Mouse (Mus musculus) liver, embryonic 14.5 days (tissue): ENCODE measurements at regions not wholly inside any gene's neighbourhood (a gene's known extent, or its start where the extent isn't known, plus 50 kb on each side); places are given as distances from the start of the nearest gene placed in this dataset.
A peak's percentile ranks its signal among the peaks of the same experiment; 100 is the strongest.
"Not testable (repeated sequence)": the region's sequence is repeated elsewhere in the genome, so short reads cannot be mapped to it uniquely, and the experiment has no call there.

Experiments
- ATAC-seq: fragments of 200-750 bp; cut with Nextera tagmentation; 2 replicates; pipeline ENCODE4 v1.8.0; 2017; ENCODE audit warnings: moderate number of reproducible peaks, mild to moderate bottlenecking, moderate library complexity; ENCODE audit not compliant: insufficient read depth
- DNase-seq, 3 experiments: peaks; one replicate each; pipeline ENCODE4 v3.0.0-alpha.2; 2012 to 2013; ENCODE audit warnings: low read depth in 3 of 3, low spot score in 3 of 3
- H3K27ac ChIP-seq: fragments of 300-500 bp; sonication (generic); 2 replicates; pipeline ENCODE4 v1.5.1; 2014; ENCODE audit warnings: moderate library complexity, mild to moderate bottlenecking, control low read depth, inconsistent platforms
- H3K27me3 ChIP-seq: fragments of 300-500 bp; sonication (generic); 2 replicates; pipeline ENCODE4 v1.6.1; 2014; ENCODE audit warnings: mild to moderate bottlenecking, low read length, moderate library complexity; ENCODE audit not compliant: control insufficient read depth, insufficient read depth
- H3K36me3 ChIP-seq: fragments of 300-500 bp; sonication (generic); replicated peaks from 2 replicates; pipeline ENCODE4 v1.6.1; 2014; ENCODE audit warnings: low read depth; ENCODE audit not compliant: control insufficient read depth, insufficient read depth
- H3K4me1 ChIP-seq, 2 experiments: fragments of 200-500 bp in 1 of 2; fragments of 300-500 bp in 1 of 2; sonication (generic) in 1 of 2; replicated peaks; 2 replicates each; pipeline ENCODE4 v1.6.1; 2012 to 2014; ENCODE audit warnings: antibody characterized with exemption in 1 of 2, inconsistent platforms in 1 of 2, low read length in 1 of 2; ENCODE audit not compliant: control insufficient read depth in 2 of 2, insufficient read depth in 2 of 2
- H3K4me2 ChIP-seq: fragments of 300-500 bp; sonication (generic); 2 replicates; pipeline ENCODE4 v1.6.1; 2014; ENCODE audit warnings: low read depth, mild to moderate bottlenecking, control low read depth, moderate library complexity
- H3K4me3 ChIP-seq, 2 experiments: fragments of 200-500 bp in 1 of 2; fragments of 300-500 bp in 1 of 2; sonication (generic) in 1 of 2; 2 replicates each; pipeline ENCODE4 v1.5.1; 2012 to 2014; ENCODE audit warnings: low read depth in 2 of 2, low read length in 2 of 2, mild to moderate bottlenecking in 2 of 2, control low read depth in 1 of 2, inconsistent platforms in 1 of 2, moderate library complexity in 1 of 2; ENCODE audit not compliant: insufficient read depth in 1 of 2
- H3K9ac ChIP-seq: fragments of 300-500 bp; sonication (generic); replicated peaks from 2 replicates; pipeline ENCODE4 v1.6.1; 2014; ENCODE audit warnings: mild to moderate bottlenecking, control low read depth, moderate library complexity
- H3K9me3 ChIP-seq: fragments of 300-500 bp; sonication (generic); 2 replicates; pipeline ENCODE4 v1.6.1; 2016; ENCODE audit warnings: low read length, mixed read lengths; ENCODE audit not compliant: control insufficient read depth
- CTCF ChIP-seq: IDR thresholded peaks from 2 replicates; pipeline ENCODE4 v1.5.1; 2016; ENCODE audit warnings: antibody characterized with exemption, low read depth, control low read depth
- EP300 ChIP-seq: IDR thresholded peaks from 2 replicates; pipeline ENCODE4 v1.6.1; 2016; ENCODE audit warnings: antibody characterized with exemption, low read depth
- WGBS: fragments of 180-500 bp; shearing (Covaris S2); extraction: QIAGEN DNeasy Blood & Tissue Kit; methylation state at CpG from one replicate; pipeline ENCODE4 v1.1.7; 2014; ENCODE audit not compliant: insufficient replicate concordance; 5-methylcytosine and 5-hydroxymethylcytosine counted together

DNA sequence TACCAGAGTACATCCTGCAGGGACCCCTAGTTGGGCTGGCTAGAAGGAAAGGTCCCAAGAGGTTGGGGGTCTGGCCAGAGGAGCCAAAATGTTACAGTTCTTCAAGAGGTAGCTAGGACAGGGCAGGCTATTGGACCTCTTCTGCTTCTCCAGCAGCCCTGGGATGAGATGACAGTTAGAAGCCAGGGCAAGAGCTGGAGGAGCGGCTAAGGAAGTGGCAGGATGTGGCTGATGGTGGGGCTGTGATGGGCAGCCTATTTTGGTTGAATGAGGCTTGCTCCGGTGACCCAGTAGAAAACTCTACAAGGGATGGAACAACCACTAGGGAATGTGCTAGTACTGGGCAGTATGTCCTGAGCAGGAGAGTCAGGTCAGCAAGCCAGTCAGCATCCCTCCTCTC, 82.8 kb downstream of the Ddx11 start:
- no peak for ATAC-seq
- H3K9ac ChIP-seq, result no peak overlapping the region
- 43% methylated on average over 2 of the region's 2 CpGs for WGBS

GRCm38 (mm10) chr17:66207653-66208497, 84.6 kb downstream of the Ddx11 start:
- not testable (repeated sequence) for H3K27me3 ChIP-seq, H3K27ac ChIP-seq, H3K9ac ChIP-seq, ATAC-seq, H3K4me1 ChIP-seq, H3K36me3 ChIP-seq, H3K4me3 ChIP-seq, DNase-seq, H3K4me2 ChIP-seq, H3K9me3 ChIP-seq
- 51% methylated on average over 6 of the region's 6 CpGs for WGBS

More for the DNA sequence above, 82.8 kb downstream of the Ddx11 start:
- TF ChIP-seq EP300 (no peak), CTCF (no peak)
- Histone ChIP-seq H3K4me1 (no peaks in the 10 kb centered on the region), H3K36me3 (no peaks in the 10 kb centered on the region), H3K4me3 (no peak overlapping the region), H3K27ac (no peak overlapping the region), H3K27me3 (no peaks in the 10 kb centered on the region), H3K9me3 (no peaks in the 10 kb centered on the region), H3K4me2 (no peak overlapping the region)
- DNase-seq, result no peak

- not testable (repeated sequence) for H3K27me3 ChIP-seq, H3K4me1 ChIP-seq, H3K27ac ChIP-seq, H3K36me3 ChIP-seq, H3K9ac ChIP-seq, H3K4me3 ChIP-seq, H3K9me3 ChIP-seq, H3K4me2 ChIP-seq, DNase-seq
- WGBS, result 31% methylated on average over 3 of the region's 6 CpGs
- peak; percentile 73; the same call in 1 of the 2 replicates for ATAC-seq
- peak; percentile 23; the same call in 1 of the 2 replicates for TF ChIP-seq CTCF
Observed at GRCm38 (mm10) chr17:66208803-66209515, 85.6 kb downstream of the Ddx11 start.

DNA sequence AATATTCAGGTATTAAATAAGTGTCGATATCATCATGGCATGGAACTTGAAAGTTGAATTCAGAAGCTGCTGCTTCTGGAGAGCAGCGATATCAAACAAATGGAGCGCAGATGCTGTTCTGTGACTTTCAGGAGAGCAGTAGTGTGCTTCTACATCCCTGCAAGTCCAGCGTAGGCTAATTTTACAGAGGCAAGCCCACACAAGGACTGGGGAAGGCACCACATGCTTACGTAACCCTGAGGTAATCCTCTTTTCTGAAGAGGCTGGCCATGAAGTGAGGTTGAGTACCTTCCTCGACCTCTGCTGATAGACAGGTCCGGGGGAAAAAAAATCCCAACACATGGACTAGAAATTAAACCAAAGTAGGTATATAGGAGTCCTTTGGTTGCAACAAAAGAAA, 88.2 kb downstream of the Ddx11 start:
- ATAC-seq (no peak), DNase-seq (no peak)
- H3K27me3 ChIP-seq, result no peaks in the 10 kb centered on the region
- WGBS, result 67% methylated on average over 7 of the region's 7 CpGs
- TF ChIP-seq EP300, result no peak
- no peak for TF ChIP-seq CTCF
- no peaks in the 10 kb centered on the region for H3K4me1 ChIP-seq
- H3K4me3 ChIP-seq, result no peak overlapping the region
- H3K27ac ChIP-seq, result no peak overlapping the region
- H3K36me3 ChIP-seq, result no peaks in the 10 kb centered on the region
- no peak overlapping the region for H3K9ac ChIP-seq
- no peaks in the 10 kb centered on the region for H3K9me3 ChIP-seq
- no peak overlapping the region for H3K4me2 ChIP-seq

- no peaks in the 10 kb centered on the region for H3K4me1 ChIP-seq
- no peaks in the 10 kb centered on the region for H3K9me3 ChIP-seq
- no peaks in the 10 kb centered on the region for H3K27me3 ChIP-seq
- H3K36me3 ChIP-seq, result no peaks in the 10 kb centered on the region
- peak in 1 of 3 experiments; percentile 26 for DNase-seq
- H3K4me3 ChIP-seq, result no peak overlapping the region
- H3K9ac ChIP-seq, result no peak overlapping the region
- TF ChIP-seq EP300, result no peak
- TF ChIP-seq CTCF, result no peak
- peak; percentile 63; the same call in 1 of the 2 replicates for ATAC-seq
- 62% methylated on average over 9 of the region's 9 CpGs for WGBS
- H3K27ac ChIP-seq, result no peak overlapping the region
- H3K4me2 ChIP-seq, result no peak overlapping the region
Observed at GRCm38 (mm10) chr17:66212616-66213015, 89.3 kb downstream of the Ddx11 start.
